Mouse (Mus musculus) retina, embryonic 14.5 days (tissue): Measurements from ENCODE around the gene Zfp174.
A peak's percentile ranks its signal among the peaks of the same experiment; 100 is the strongest.

Experiments
- DNase-seq: peaks from one replicate; pipeline ENCODE4 v3.0.0-alpha.2; 2015; ENCODE audit warnings: low spot score

The Zfp174 gene

DNA sequence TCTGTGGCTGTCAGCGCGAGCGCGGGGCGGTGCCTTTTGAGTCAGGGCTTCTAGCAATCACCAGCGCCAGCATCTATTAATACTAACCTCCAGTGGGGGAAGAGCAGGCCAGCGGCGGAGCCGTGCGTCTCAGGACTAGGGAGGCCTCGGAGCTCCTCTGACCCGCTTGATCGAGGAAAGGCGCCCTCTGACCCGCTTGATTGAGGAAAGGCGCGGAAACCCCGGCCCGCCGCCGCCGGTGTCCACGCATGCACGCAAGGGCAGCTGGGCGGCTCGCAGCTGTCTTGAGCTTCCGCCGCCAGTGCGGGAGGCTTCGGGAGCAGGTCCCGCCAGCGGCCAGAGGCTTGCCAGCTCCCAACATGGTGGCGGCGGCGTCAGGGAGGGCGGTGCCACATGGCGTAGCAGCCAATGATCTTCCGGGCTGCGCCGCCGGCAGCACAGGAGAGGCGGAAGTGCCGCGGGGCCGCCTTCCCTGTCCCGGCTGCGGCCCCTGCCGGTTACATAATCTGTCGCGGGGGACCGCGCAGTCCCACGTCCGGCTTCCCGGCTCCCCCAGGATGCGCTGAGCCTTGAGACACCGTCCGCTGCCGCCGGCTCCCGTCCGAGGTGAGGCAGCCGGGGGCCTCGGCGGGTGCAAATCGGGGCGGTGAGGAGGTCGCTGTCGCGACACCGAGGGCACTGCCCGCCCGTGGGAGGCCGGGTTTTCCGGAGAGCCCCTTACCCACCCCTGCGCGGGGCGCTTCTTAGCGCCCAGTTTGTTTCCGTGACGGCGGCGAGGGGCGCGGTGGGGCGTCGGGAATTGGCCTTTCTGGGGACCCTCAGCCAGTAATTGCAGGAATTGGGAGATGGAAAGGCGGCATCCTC lies 37.4 kb downstream of the Zfp174 start, which contains the start of the genes Zfp597 and Gm20695:
Gene Zfp597 (minus strand): TSS at position 361 of the 864 bp plus-strand sequence.
Gene Gm20695 (plus strand): TSS at position 448 of the 864 bp plus-strand sequence.
- peak; percentile 96 for DNase-seq

DNA sequence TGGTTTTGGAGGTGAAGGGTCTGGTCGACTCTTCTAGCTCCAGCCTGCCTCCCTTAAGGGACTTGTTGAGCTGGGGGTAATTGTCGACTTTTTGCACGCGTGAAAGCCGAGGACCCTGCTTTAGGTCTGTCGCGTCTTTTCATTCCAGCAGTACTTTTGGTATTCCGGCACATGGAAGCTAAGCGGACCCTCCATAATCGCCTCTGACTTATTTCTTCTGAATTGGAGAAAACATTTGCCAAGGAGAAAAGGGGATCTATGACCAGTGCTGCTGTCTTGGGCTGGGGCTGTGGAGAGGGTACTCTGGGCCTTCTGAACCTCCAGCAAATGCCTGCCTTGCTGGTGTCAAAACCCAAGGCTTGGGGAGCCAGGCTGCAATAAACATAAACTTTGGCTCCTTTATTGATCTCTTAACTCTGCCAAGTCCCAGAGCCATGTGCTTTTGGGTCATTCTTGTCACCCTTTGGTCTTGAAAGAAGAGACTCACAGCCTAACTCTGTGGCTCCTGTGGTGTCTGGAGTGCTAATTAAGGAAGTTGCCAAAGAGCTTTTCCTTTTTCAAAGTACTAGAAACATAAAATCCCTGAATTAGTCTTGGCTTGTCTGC lies 38.1 kb downstream of the Zfp174 start:
- no peak for DNase-seq

DNA sequence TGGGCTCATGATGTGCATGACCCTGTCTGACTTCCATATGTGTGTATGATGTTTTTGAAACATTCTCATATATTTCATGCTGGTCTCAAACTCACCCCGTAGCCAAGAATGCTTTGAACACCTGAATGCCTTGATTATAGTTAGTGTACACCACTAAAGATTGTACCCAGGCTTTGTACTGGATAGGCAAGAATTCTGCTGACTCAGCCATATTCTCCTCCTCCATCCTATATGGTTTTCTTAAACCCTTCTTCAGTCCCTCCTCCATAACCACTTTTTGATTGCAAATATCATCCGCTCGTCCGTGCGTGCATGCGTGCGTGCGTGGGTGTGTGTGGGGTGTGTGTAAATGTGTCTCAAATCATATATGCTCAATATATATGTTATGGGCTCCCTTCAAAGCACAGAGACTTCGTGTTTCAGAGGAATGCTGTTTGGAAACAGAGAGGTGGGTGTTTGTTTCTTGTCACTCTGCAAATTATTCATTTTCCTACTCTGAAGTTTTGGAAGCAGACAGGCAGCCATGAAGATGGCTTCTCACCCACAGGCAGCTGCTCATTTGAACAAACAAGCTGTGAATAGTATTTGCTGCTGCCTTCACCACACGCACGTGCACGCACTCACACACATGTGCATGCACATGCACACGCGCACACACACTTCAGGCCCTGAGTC lies 44.7 kb downstream of the Zfp174 start:
- no peak for DNase-seq

DNA sequence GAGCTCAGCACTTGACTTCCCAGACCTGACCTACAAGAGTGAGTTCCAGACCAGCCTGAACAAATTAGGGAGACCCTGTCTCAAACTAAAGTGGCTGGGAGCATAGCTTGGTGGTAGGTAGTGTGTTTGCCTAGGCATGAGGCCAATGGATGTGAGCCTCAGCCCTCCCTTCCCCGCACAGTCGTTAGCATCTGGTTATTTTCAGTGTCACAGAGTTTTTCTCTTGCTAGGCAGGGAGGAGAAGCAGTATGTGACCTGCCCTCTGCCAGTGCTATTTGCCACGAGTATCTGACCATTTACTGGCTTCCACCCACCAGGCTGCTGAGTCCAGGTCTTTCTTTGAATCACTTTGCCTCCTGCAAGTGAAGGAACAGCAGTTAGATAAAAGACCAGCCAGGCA lies 46.7 kb downstream of the Zfp174 start:
- DNase-seq: no peak

DNA sequence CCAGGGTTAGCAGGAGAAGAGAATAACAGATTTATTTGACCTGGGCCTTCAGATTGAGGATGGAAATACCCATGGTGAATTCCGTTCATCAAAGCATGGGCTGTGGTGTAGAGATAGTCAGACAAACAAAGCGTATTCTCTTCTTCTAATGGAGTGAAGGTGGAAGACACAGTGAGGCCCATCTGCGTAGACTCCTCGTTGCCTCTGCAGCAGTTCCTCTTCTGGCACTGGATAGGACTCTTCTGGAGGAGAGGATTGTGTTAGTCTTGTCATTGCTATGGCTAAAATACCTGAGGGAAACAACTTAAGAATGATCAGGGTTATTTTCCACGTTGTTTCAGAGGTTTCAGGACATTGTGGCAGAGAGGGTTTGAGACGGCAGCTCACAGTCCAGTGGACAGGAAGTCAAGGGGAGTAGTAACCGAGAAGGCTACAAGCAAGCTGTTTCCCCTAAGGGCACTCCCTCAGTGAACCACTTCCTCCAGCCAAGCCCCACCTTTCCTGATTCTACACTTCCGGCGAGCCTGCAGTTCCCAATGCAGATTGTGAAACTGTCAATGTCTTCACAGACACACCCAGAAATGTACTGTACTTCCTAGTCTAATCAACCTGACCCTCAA lies 48.2 kb downstream of the Zfp174 start:
- DNase-seq: no peak

DNA sequence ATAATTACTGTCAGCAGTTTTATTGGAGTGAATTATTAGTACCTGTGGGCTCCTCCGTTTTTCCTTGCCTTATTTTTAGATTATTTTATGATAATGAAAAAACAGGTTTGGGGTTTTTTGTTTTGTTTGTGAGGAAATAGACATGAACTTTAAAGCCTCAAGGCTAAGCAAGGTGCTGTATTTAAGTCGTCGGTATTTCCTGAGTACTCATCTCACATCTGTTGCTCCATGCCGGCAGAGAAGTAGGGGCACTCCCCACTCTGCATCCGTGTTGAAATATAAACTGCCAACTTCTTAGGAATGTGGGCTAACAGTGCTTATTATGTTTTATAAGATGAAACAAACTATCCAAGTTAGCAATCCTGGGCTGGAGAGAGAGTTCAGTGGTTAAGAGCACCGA lies 49.0 kb downstream of the Zfp174 start:
- no peak for DNase-seq

DNA sequence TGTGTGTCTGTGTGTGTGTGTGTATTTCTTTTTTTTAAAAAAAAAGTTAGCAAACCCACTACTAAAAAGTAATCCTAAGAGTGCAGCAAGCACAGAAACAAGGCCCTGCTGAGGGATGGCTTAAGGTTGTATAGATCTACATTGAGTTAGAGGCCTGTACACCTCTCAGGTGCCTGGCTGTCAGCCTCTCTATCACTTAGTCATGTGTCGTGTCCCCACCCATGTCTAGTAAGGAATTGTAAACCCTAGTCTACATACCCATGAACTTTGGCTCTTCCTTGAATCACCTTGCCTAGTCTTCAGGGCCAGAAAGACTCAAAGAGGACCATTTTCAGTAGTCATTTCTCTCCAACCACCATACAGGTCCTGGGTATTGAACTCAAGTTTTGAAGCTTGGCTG lies 49.5 kb downstream of the Zfp174 start:
- DNase-seq: no peak

DNA sequence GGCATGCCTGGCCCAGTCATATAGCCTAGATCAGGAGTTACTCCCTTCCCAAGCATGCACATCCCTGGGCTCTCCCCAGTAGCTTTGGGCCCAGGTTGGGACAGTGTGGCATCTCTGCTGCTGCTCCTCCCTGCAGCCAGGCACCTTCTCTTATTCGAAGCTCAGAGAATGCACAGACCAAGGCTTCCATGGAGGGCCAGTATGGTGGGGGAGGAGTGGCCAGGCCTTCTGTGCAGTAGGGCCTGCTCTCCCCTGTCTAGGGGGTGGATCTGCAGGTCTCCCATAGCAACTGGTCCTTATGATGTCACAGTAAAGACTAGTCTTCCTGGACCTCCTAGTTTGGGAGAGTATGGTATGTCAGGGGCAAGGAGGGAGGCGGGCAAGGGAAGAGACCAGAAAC lies 60.4 kb downstream of the Zfp174 start:
- DNase-seq: no peak
